Mouse (Mus musculus) megakaryocyte, embryonic 14.5 days (primary cell): ENCODE data around the gene Adcy6.

ENCODE experiments used
- FLI1 ChIP-seq: IDR thresholded peaks from 2 replicates; pipeline ENCODE4 v1.6.1; 2012; ENCODE audit warnings: low read length, inconsistent platforms, mixed read lengths
- GATA1 ChIP-seq: IDR thresholded peaks from 3 replicates; pipeline ENCODE4 v1.6.1; 2012; ENCODE audit warnings: mixed read lengths, low read length, inconsistent platforms, borderline replicate concordance

GRCm38 (mm10) chr15:98555881-98556280, 54.0 kb downstream of the Adcy6 start:
- no peak for TF ChIP-seq GATA1
- no peak for TF ChIP-seq FLI1
